ENCODE assay signal across 8 mouse cellular contexts in the genomic region with DNA sequence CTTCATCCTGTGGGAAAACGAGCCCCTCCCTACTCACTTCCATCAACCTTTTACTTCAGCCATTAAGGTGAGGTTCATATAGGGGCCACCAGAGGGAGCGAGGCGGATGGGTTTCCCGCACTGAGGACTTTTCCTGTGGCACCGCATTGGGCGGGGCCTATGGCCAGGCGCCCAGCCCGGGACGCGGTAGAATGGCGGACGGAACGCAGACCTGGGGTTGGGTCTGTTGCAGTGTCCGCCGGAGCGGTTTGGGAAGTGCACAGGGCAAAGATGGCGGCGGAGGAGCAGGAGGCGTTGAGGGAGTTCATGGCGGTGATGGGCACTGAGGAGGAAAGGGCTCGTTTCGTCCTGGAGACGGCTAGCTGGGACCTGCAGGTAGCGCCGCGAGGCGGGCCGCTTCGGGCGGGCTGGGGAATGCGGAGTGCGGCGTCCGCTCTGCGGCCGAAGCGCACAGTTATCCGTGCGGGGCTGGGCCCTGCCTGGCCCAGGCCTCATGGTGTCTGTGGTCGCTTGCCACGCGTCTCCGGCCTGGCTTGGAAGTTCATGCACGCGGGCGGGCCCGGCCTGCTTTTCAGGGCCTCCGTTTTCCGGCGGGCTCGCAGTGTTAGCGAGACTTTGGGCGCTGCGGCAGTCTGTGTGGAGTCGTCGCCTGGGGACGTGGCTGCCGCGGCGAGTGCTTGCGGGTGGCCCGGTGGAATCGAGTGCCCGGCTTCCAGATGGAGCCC.
A peak's percentile ranks its signal among the peaks of the same experiment; 100 is the strongest.
DNase-seq lines count a peak whose midpoint lies in the region; ATAC-seq lines count a peak whose summit lies in the region.
"Not testable (repeated sequence)": the region's sequence is repeated elsewhere in the genome, so short reads cannot be mapped to it uniquely, and the experiment has no call there.

No protein-coding gene starts in this region.

- WGBS in hindbrain, embryonic 13.5 days = 14% methylated on average over 64 of the region's 64 CpGs
- WGBS in lung, embryonic 16.5 days = 6% methylated on average over 59 of the region's 64 CpGs

- H3K9ac ChIP-seq in hindbrain, embryonic 13.5 days = peak overlapping the region; percentile 85
- H3K9ac ChIP-seq in lung, embryonic 16.5 days (ENCODE audit: low read length) = peak overlapping the region; percentile 87

- H3K27me3 ChIP-seq in hindbrain, embryonic 13.5 days; lung, embryonic 16.5 days (ENCODE audit: control insufficient read depth, insufficient read depth, low read depth, low read length): not testable (repeated sequence)

- DNase-seq in MN1 (ENCODE audit: low spot score) = peak; percentile 20
- peak; percentile 82 to 86 for DNase-seq in cerebellum, postnatal 14 days
- DNase-seq in frontal cortex, postnatal 36 days (ENCODE audit: low spot score in 2 of 2) = peak; percentile 100
- DNase-seq in layer of hippocampus, postnatal 14 days (ENCODE audit: low spot score in 2 of 2) = peak; percentile 98 to 100
- DNase-seq in ovary, postnatal 10 days (ENCODE audit: low spot score) = peak; percentile 98
- DNase-seq in thymus, postnatal 10 days (ENCODE audit: low spot score in 2 of 2) = peak; percentile 65 to 90

- H3K36me3 ChIP-seq in hindbrain, embryonic 13.5 days; lung, embryonic 16.5 days (ENCODE audit: control insufficient read depth, insufficient read depth, low read length): not testable (repeated sequence)

- peak; percentile 100 for ATAC-seq in hindbrain, embryonic 13.5 days (ENCODE audit: low FRiP score)
- peak; percentile 100 for ATAC-seq in lung, embryonic 16.5 days (ENCODE audit: low read depth)

- H3K4me1 ChIP-seq in hindbrain, embryonic 13.5 days (replicated peaks); lung, embryonic 16.5 days (replicated peaks; ENCODE audit: control insufficient read depth, insufficient read depth, low read length): not testable (repeated sequence)

- peak overlapping the region; percentile 82 for H3K27ac ChIP-seq in hindbrain, embryonic 13.5 days
- peak overlapping the region; percentile 80 for H3K27ac ChIP-seq in lung, embryonic 16.5 days (ENCODE audit: low read length)

- H3K4me3 ChIP-seq in hindbrain, embryonic 13.5 days = peak overlapping the region; percentile 55
- H3K4me3 ChIP-seq in lung, embryonic 16.5 days (ENCODE audit: low read length) = peak overlapping the region; percentile 62

- peak overlapping the region; percentile 51 for H3K4me2 ChIP-seq in hindbrain, embryonic 13.5 days
- H3K4me2 ChIP-seq in lung, embryonic 16.5 days (ENCODE audit: low read depth, low read length) = peak overlapping the region; percentile 38

- not testable (repeated sequence) for H3K9me3 ChIP-seq in hindbrain, embryonic 13.5 days; lung, embryonic 16.5 days (ENCODE audit: control insufficient read depth, low read length)

Comparison
In these comparisons a context has a peak if more than half of its experiments do, and no peak if none do; other contexts are left out.
1. Peak in every context shown above with its lines: DNase-seq, ATAC-seq, H3K4me3 ChIP-seq and H3K27ac ChIP-seq.
2. DNase-seq: peak in every context shown above with its lines; median percentile 100 in frontal cortex, postnatal 36 days; 99 in layer of hippocampus, postnatal 14 days; 98 in ovary, postnatal 10 days; 84 in cerebellum, postnatal 14 days; 78 in thymus, postnatal 10 days; 20 in MN1.